Mouse (Mus musculus) testis, adult 2 months (tissue): Measurements from ENCODE around the gene Far2. TPM values are rescaled to one million over a fixed set of nuclear protein-coding genes. Genes with fewer than 3 reads are reported as not detected.

Experiments used
- H3K27ac ChIP-seq: fragments of 200-500 bp; 2 replicates; pipeline ENCODE4 v1.5.1; 2012; ENCODE audit warnings: low read depth, low read length; ENCODE audit not compliant: control insufficient read depth, insufficient read depth
- H3K27me3 ChIP-seq: fragments of 200-500 bp; 2 replicates; pipeline ENCODE4 v1.6.1; 2012; ENCODE audit warnings: mild to moderate bottlenecking, low read length, moderate library complexity; ENCODE audit not compliant: control insufficient read depth, insufficient read depth
- H3K36me3 ChIP-seq: fragments of 200-500 bp; 2 replicates; pipeline ENCODE4 v1.6.1; 2012; ENCODE audit warnings: mild to moderate bottlenecking, low read length; ENCODE audit not compliant: control insufficient read depth, insufficient read depth
- H3K4me1 ChIP-seq: fragments of 200-500 bp; 2 replicates; pipeline ENCODE4 v1.6.1; 2012; ENCODE audit warnings: low read length; ENCODE audit not compliant: control insufficient read depth, insufficient read depth
- H3K4me3 ChIP-seq: fragments of 200-500 bp; 2 replicates; pipeline ENCODE4 v1.5.1; 2012; ENCODE audit warnings: low read depth, mild to moderate bottlenecking, low read length, moderate library complexity, mixed read lengths; ENCODE audit not compliant: control insufficient read depth
- CTCF ChIP-seq: fragments of 200-500 bp; IDR thresholded peaks from 2 replicates; pipeline ENCODE4 v1.5.1; 2012; ENCODE audit warnings: low read depth, mild to moderate bottlenecking, inconsistent platforms, low read length, moderate library complexity; ENCODE audit not compliant: control insufficient read depth, insufficient read depth, insufficient replicate concordance
- POLR2A ChIP-seq: fragments of 200-500 bp; IDR thresholded peaks from 2 replicates; pipeline ENCODE4 v1.6.1; 2012; ENCODE audit warnings: low read depth, mild to moderate bottlenecking, inconsistent platforms, low read length, moderate library complexity; ENCODE audit not compliant: control insufficient read depth
- polyA plus RNA-seq: library from polyadenylated mRNA; depleted of rRNA; stranded (reverse); fragments of >200 nt; gene quantifications from 2 replicates; pipeline ENCODE4 v1.2.3, GENCODE M21; 2012

The Far2 gene
- polyA plus RNA-seq, 1 experiment, result 0.68 TPM

GRCm38 (mm10) chr6:148199729-148200128 is 152.7 kb downstream of the Far2 start:
- no peak for TF ChIP-seq POLR2A
- no peak for TF ChIP-seq CTCF
- H3K4me1 ChIP-seq, result no peaks in the 10 kb centered on the region
- H3K27ac ChIP-seq, result no peak overlapping the region
- no peak overlapping the region for H3K4me3 ChIP-seq
- H3K27me3 ChIP-seq, result no peaks in the 10 kb centered on the region
- H3K36me3 ChIP-seq, result no peaks in the 10 kb centered on the region; the same call in 1 of the 2 replicates

GRCm38 (mm10) chr6:148205134-148205533 is 158.1 kb downstream of the Far2 start:
- TF ChIP-seq POLR2A (no peak), CTCF (no peak)
- Histone ChIP-seq H3K27me3 (no peaks in the 10 kb centered on the region), H3K4me1 (no peaks in the 10 kb centered on the region), H3K27ac (no peak overlapping the region), H3K4me3 (no peak overlapping the region), H3K36me3 (no peaks in the 10 kb centered on the region; the same call in 1 of the 2 replicates)

- Histone ChIP-seq H3K27ac (no peak overlapping the region), H3K4me1 (no peaks in the 10 kb centered on the region), H3K27me3 (no peaks in the 10 kb centered on the region), H3K4me3 (no peak overlapping the region), H3K36me3 (no peaks in the 10 kb centered on the region)
- no peak for TF ChIP-seq CTCF
- no peak for TF ChIP-seq POLR2A
Measured at GRCm38 (mm10) chr6:148207522-148207921, 160.5 kb downstream of the Far2 start.

GRCm38 (mm10) chr6:148211391-148211876 is 164.4 kb downstream of the Far2 start:
- Histone ChIP-seq H3K4me1 (no peaks in the 10 kb centered on the region), H3K4me3 (peak overlapping the region; percentile 91), H3K27ac (peak overlapping the region; percentile 81), H3K27me3 (no peaks in the 10 kb centered on the region), H3K36me3 (0 out of 2 replicates have a peak, but pooled peaks cover 1% of the 10 kb centered on the region)
- TF ChIP-seq CTCF (no peak), POLR2A (no peak)

GRCm38 (mm10) chr6:148211897-148212680 is 165.0 kb downstream of the Far2 start, which contains the start of gene Ergic2:
Ergic2 (minus strand) TSS chr6:148212374.
- 0 out of 2 replicates have a peak, but pooled peaks cover 1% of the 10 kb centered on the region for H3K36me3 ChIP-seq
- H3K4me3 ChIP-seq, result peak within 1 kb of the TSS; percentile 91
- H3K27ac ChIP-seq, result peak within 1 kb of the TSS; percentile 81
- no peaks in the 10 kb centered on the region for H3K4me1 ChIP-seq
- peak; percentile 93 for TF ChIP-seq POLR2A
- no peak for TF ChIP-seq CTCF
- H3K27me3 ChIP-seq, result no peaks in the 10 kb centered on the region

- no peak for TF ChIP-seq POLR2A
- no peak for TF ChIP-seq CTCF
- no peaks in the 10 kb centered on the region for H3K4me1 ChIP-seq
- H3K36me3 ChIP-seq, result 0 out of 2 replicates have a peak, but pooled peaks cover 1% of the 10 kb centered on the region
- H3K4me3 ChIP-seq, result no peak overlapping the region
- no peaks in the 10 kb centered on the region for H3K27me3 ChIP-seq
- no peak overlapping the region for H3K27ac ChIP-seq
Measured at GRCm38 (mm10) chr6:148214765-148215164, 167.7 kb downstream of the Far2 start.

GRCm38 (mm10) chr6:148216752-148217151 is 169.7 kb downstream of the Far2 start:
- no peak for TF ChIP-seq POLR2A
- no peak for TF ChIP-seq CTCF
- H3K36me3 ChIP-seq, result 0 out of 2 replicates have a peak, but pooled peaks cover 1% of the 10 kb centered on the region
- no peaks in the 10 kb centered on the region for H3K4me1 ChIP-seq
- H3K4me3 ChIP-seq, result no peak overlapping the region
- no peaks in the 10 kb centered on the region for H3K27me3 ChIP-seq
- no peak overlapping the region for H3K27ac ChIP-seq
